Mouse (Mus musculus): ENCODE measurements at regions not wholly inside any gene's neighbourhood (a gene's known extent, or its start where the extent isn't known, plus 50 kb on each side); places are given as distances from the start of the nearest gene placed in this dataset.

GRCm38 (mm10) chr3:38697349-38697748, 189.4 kb upstream of the Fat4 start:
- TF ChIP-seq POLR2A (IDR thresholded peaks at IDR 0.05; ENCODE audit: insufficient read depth, low read depth, low read length): no peak
- TF ChIP-seq CTCF (IDR thresholded peaks at IDR 0.05): no peak
